Mouse (Mus musculus) CD4-positive naive resting alpha-beta T cell, adult 76 days (primary cell): ENCODE measurements around the gene Txnrd2. TPM values are rescaled to one million over a fixed set of nuclear protein-coding genes. Genes with fewer than 3 reads are reported as not detected.

Experiments
- total RNA-seq: library from RNA; stranded (reverse); gene quantifications from one replicate; pipeline ENCODE4 v1.2.4, GENCODE M21; 2023

Txnrd2 gene
- 14.6 TPM for total RNA-seq

DNA sequence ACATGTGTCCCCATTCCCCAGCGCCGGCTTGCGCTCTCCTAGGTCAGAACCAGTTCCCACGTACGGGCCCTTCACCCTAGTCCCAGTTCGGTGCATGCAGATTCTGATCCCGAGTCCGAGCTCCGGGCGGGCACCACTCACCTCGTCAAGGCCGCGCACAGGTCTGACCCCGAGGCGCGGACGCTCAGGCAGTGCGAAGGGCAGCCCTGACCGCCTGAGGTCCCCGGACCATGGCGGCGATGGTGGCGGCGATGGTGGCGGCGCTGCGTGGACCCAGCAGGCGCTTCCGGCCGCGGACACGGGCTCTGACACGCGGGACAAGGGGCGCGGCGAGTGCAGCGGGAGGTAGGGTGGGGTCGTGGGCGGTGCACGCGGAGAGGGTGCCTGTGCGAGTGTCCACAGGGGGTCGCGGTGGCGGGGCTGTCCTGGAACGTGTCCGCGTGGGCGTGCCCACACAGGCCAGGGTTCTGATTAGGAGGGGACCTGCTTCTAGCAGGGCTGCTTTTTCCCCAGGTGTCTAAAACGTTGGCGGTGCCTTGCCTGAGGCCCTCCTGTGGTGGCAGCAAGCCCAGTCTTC lies at the start of gene Txnrd2:
Txnrd2 (plus strand) TSS at position 170 of the 577 bp plus-strand sequence.

DNA sequence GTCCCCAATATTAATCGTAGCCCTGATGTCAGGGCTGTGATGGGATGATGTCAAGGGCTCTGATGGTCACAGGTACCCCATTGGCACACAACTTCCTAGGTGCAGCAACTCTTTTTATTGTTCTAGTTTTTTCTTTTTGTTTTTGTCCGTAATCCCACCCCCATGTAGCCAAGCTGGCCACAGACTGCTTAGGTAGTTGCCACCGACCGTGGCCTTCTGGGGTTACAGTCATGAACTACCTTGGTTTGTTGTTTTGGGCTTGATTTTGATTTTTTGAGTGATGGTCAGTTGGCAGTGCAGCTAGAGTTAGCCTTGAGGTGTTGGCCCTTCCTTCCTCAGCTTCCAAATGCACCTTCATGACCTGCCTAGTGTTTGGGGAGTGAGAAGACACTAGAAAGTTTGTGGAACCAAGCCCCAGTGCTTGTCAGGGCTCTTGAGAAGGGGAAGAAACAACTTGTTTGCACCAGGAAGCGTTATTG lies 657 bp downstream of the Txnrd2 start, which contains the start of gene Comt:
Comt (minus strand) TSS at position 51 of the 479 bp plus-strand sequence.

DNA sequence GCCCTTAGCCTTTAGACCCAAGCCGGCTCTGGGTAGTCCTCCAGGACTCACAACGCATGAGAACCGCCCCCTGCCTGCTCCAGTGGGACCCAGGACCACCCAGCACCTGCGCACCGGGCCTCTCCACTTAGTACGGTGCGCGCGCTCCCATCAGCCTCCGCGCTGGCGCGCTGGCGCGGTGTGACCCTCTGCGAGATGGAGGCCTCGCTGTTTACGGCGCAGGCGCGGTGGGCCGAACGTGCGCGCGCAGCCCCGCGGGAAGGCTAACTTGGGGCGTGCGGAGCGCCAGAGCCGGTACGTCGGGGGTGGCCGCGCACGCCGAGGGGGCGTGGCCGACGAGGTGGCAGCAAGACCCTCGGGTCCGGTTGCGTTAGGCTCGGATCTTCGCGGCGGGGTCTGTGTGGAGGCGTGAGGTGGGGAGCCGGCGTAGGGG lies 72.4 kb downstream of the Txnrd2 start, which contains the start of the genes Gnb1l and Rtl10:
Gnb1l (plus strand) TSS at position 156 of the 433 bp plus-strand sequence.
Rtl10 (plus strand) TSS at position 344 of the 433 bp plus-strand sequence.

Other genes starting within 250 kb of the Txnrd2 start
- not detected for gene Ccdc188, start 208.5 kb upstream of the Txnrd2 start, total RNA-seq
- 30.4 TPM for gene Zdhhc8, start 191.2 kb upstream of the Txnrd2 start, total RNA-seq
- 102 TPM for gene Trmt2a, start 177.7 kb upstream of the Txnrd2 start, total RNA-seq
- 95.8 TPM for gene Ranbp1, start 177.7 kb upstream of the Txnrd2 start, total RNA-seq
- not detected for gene Gm49776, start 168.1 kb upstream of the Txnrd2 start, total RNA-seq
- gene Dgcr8, start 137.1 kb upstream of the Txnrd2 start, total RNA-seq: 29.5 TPM
- 43.5 TPM for gene Tango2, start 78.3 kb upstream of the Txnrd2 start, total RNA-seq
- 3.8 TPM for gene Arvcf, start 78.2 kb upstream of the Txnrd2 start, total RNA-seq
- gene Comt, start 468 bp downstream of the Txnrd2 start, total RNA-seq: 9.1 TPM
- 8.0 TPM for gene Gnb1l, start 72.3 kb downstream of the Txnrd2 start, total RNA-seq
- 7.4 TPM for gene Rtl10, start 72.5 kb downstream of the Txnrd2 start, total RNA-seq
- not detected for gene Tbx1, start 164.3 kb downstream of the Txnrd2 start, total RNA-seq
- 0.53 TPM for gene Gp1bb, start 196.0 kb downstream of the Txnrd2 start, total RNA-seq
- not detected for gene Gm49601, start 200.0 kb downstream of the Txnrd2 start, total RNA-seq
- not detected for gene Sept5, start 203.6 kb downstream of the Txnrd2 start, total RNA-seq